Mouse (Mus musculus): Measurements from ENCODE around the gene H2-Ke6. TPM values are rescaled to one million over a fixed set of nuclear protein-coding genes. Genes with fewer than 3 reads are reported as not detected.
"Not testable (repeated sequence)": the region's sequence is repeated elsewhere in the genome, so short reads cannot be mapped to it uniquely, and the experiment has no call there.

Gene H2-Ke6
- polyA plus RNA-seq, 1 experiment from 2014 or later = 57.7 TPM

- no peaks in the 10 kb centered on the region for H3K4me1 ChIP-seq (ENCODE audit: control insufficient read depth in 2 of 2, insufficient read depth in 2 of 2, low read length in 2 of 2)
- H3K27me3 ChIP-seq (ENCODE audit: control insufficient read depth, insufficient read depth, low read length) = peaks cover 4% of the 10 kb centered on the region; the same call in 1 of the 2 replicates
- H3K9ac ChIP-seq (ENCODE audit: low read length) = no peak overlapping the region
- no peaks in the 10 kb centered on the region for H3K36me3 ChIP-seq (ENCODE audit: control insufficient read depth, insufficient read depth, low read length)
- H3K27ac ChIP-seq (replicated peaks in 1 of 2; ENCODE audit: control insufficient read depth in 1 of 2, insufficient read depth in 1 of 2, low read depth in 2 of 2, low read length in 2 of 2) = no peak overlapping the region
- no peak overlapping the region for H3K4me2 ChIP-seq (ENCODE audit: low read length)
- no peak overlapping the region for H3K4me3 ChIP-seq (ENCODE audit: control insufficient read depth in 1 of 2, insufficient read depth in 1 of 2, low read depth in 1 of 2, low read length in 2 of 2)
- peaks cover 4% of the 10 kb centered on the region; the same call in 1 of the 2 replicates for H3K9me3 ChIP-seq (ENCODE audit: control insufficient read depth, low read length)
- WGBS = 37% methylated on average over 2 of the region's 2 CpGs
- ATAC-seq (ENCODE audit: insufficient number of reproducible peaks, insufficient read depth, low FRiP score, low read depth) = no peak
Measured at GRCm38 (mm10) chr17:34006570-34006969, 21.3 kb downstream of the H2-Ke6 start.

- Histone ChIP-seq H3K36me3 (ENCODE audit: control insufficient read depth, insufficient read depth, low read length) (no peaks in the 10 kb centered on the region), H3K4me3 (ENCODE audit: control insufficient read depth in 1 of 2, insufficient read depth in 1 of 2, low read depth in 1 of 2, low read length in 2 of 2) (no peak overlapping the region), H3K9me3 (ENCODE audit: control insufficient read depth, low read length) (peaks cover 4% of the 10 kb centered on the region; the same call in 1 of the 2 replicates), H3K9ac (ENCODE audit: low read length) (no peak overlapping the region), H3K4me2 (ENCODE audit: low read length) (no peak overlapping the region), H3K27ac (replicated peaks in 1 of 2; ENCODE audit: control insufficient read depth in 1 of 2, insufficient read depth in 1 of 2, low read depth in 2 of 2, low read length in 2 of 2) (no peak overlapping the region), H3K27me3 (ENCODE audit: control insufficient read depth, insufficient read depth, low read length) (peaks cover 20% of the 10 kb centered on the region), H3K4me1 (ENCODE audit: control insufficient read depth in 2 of 2, insufficient read depth in 2 of 2, low read length in 2 of 2) (peaks cover 0 to 2% of the 10 kb centered on the region in 2 experiments; a peak in 1 of 4 replicates)
- ATAC-seq (ENCODE audit: insufficient number of reproducible peaks, insufficient read depth, low FRiP score, low read depth) = no peak
- WGBS = 5% methylated on average over 5 of the region's 5 CpGs
Measured at GRCm38 (mm10) chr17:34003426-34003825, 24.4 kb downstream of the H2-Ke6 start.

- not testable (repeated sequence) for ATAC-seq (ENCODE audit: insufficient number of reproducible peaks, insufficient read depth, low FRiP score, low read depth); H3K4me2 ChIP-seq (ENCODE audit: low read length); H3K4me3 ChIP-seq (ENCODE audit: control insufficient read depth in 1 of 2, insufficient read depth in 1 of 2, low read depth in 1 of 2, low read length in 2 of 2); H3K9ac ChIP-seq (ENCODE audit: low read length); H3K27ac ChIP-seq (replicated peaks in 1 of 2; ENCODE audit: control insufficient read depth in 1 of 2, insufficient read depth in 1 of 2, low read depth in 2 of 2, low read length in 2 of 2); H3K4me1 ChIP-seq (ENCODE audit: control insufficient read depth in 2 of 2, insufficient read depth in 2 of 2, low read length in 2 of 2); H3K36me3 ChIP-seq (ENCODE audit: control insufficient read depth, insufficient read depth, low read length); H3K9me3 ChIP-seq (ENCODE audit: control insufficient read depth, low read length)
- peaks cover 20% of the 10 kb centered on the region for H3K27me3 ChIP-seq (ENCODE audit: control insufficient read depth, insufficient read depth, low read length)
- 36% methylated on average over 2 of the region's 2 CpGs for WGBS
Measured at GRCm38 (mm10) chr17:34000796-34001195, 27.1 kb downstream of the H2-Ke6 start.

GRCm38 (mm10) chr17:34000150-34000537, 27.7 kb downstream of the H2-Ke6 start, which contains the start of gene H2-K1:
H2-K1 (minus strand) TSS chr17:34000347.
- Histone ChIP-seq H3K4me2 (ENCODE audit: low read length) (peak within 1 kb of the TSS; percentile 100), H3K36me3 (ENCODE audit: control insufficient read depth, insufficient read depth, low read length) (no peaks in the 10 kb centered on the region), H3K9ac (ENCODE audit: low read length) (peak within 1 kb of the TSS; percentile 70), H3K4me3 (ENCODE audit: control insufficient read depth in 1 of 2, insufficient read depth in 1 of 2, low read depth in 1 of 2, low read length in 2 of 2) (peak within 1 kb of the TSS; percentile 63 to 67), H3K9me3 (ENCODE audit: control insufficient read depth, low read length) (no peaks in the 10 kb centered on the region), H3K27ac (replicated peaks in 1 of 2; ENCODE audit: control insufficient read depth in 1 of 2, insufficient read depth in 1 of 2, low read depth in 2 of 2, low read length in 2 of 2) (no peak within 1 kb of the TSS), H3K27me3 (ENCODE audit: control insufficient read depth, insufficient read depth, low read length) (peaks cover 20% of the 10 kb centered on the region), H3K4me1 (ENCODE audit: control insufficient read depth in 2 of 2, insufficient read depth in 2 of 2, low read length in 2 of 2) (peaks cover 0 to 2% of the 10 kb centered on the region in 2 experiments; a peak in 1 of 4 replicates)
- under 1% methylated on average over 30 of the region's 30 CpGs for WGBS
- peak; percentile 69; the same call in 1 of the 2 replicates for ATAC-seq (ENCODE audit: insufficient number of reproducible peaks, insufficient read depth, low FRiP score, low read depth)

GRCm38 (mm10) chr17:33999341-34000149, 28.3 kb downstream of the H2-Ke6 start:
- no peaks in the 10 kb centered on the region for H3K9me3 ChIP-seq (ENCODE audit: control insufficient read depth, low read length)
- peaks cover 0 to 2% of the 10 kb centered on the region in 2 experiments; a peak in 1 of 4 replicates for H3K4me1 ChIP-seq (ENCODE audit: control insufficient read depth in 2 of 2, insufficient read depth in 2 of 2, low read length in 2 of 2)
- H3K4me3 ChIP-seq (ENCODE audit: control insufficient read depth in 1 of 2, insufficient read depth in 1 of 2, low read depth in 1 of 2, low read length in 2 of 2) = peak overlapping the region; percentile 63 to 67
- WGBS = 2% methylated on average over 82 of the region's 87 CpGs
- peak overlapping the region; percentile 100 for H3K4me2 ChIP-seq (ENCODE audit: low read length)
- peak overlapping the region; percentile 70 for H3K9ac ChIP-seq (ENCODE audit: low read length)
- H3K36me3 ChIP-seq (ENCODE audit: control insufficient read depth, insufficient read depth, low read length) = no peaks in the 10 kb centered on the region
- peak; percentile 65; the same call in 1 of the 2 replicates for ATAC-seq (ENCODE audit: insufficient number of reproducible peaks, insufficient read depth, low FRiP score, low read depth)
- no peak overlapping the region for H3K27ac ChIP-seq (replicated peaks in 1 of 2; ENCODE audit: control insufficient read depth in 1 of 2, insufficient read depth in 1 of 2, low read depth in 2 of 2, low read length in 2 of 2)
- H3K27me3 ChIP-seq (ENCODE audit: control insufficient read depth, insufficient read depth, low read length) = peaks cover 20% of the 10 kb centered on the region

GRCm38 (mm10) chr17:33998697-33999096, 29.2 kb downstream of the H2-Ke6 start:
- H3K4me2 ChIP-seq (ENCODE audit: low read length); H3K4me3 ChIP-seq (ENCODE audit: control insufficient read depth in 1 of 2, insufficient read depth in 1 of 2, low read depth in 1 of 2, low read length in 2 of 2); H3K27ac ChIP-seq (replicated peaks in 1 of 2; ENCODE audit: control insufficient read depth in 1 of 2, insufficient read depth in 1 of 2, low read depth in 2 of 2, low read length in 2 of 2); H3K9ac ChIP-seq (ENCODE audit: low read length); H3K9me3 ChIP-seq (ENCODE audit: control insufficient read depth, low read length); ATAC-seq (ENCODE audit: insufficient number of reproducible peaks, insufficient read depth, low FRiP score, low read depth); H3K4me1 ChIP-seq (ENCODE audit: control insufficient read depth in 2 of 2, insufficient read depth in 2 of 2, low read length in 2 of 2); H3K36me3 ChIP-seq (ENCODE audit: control insufficient read depth, insufficient read depth, low read length): not testable (repeated sequence)
- H3K27me3 ChIP-seq (ENCODE audit: control insufficient read depth, insufficient read depth, low read length) = peaks cover 20% of the 10 kb centered on the region
- WGBS = 40% methylated on average over 5 of the region's 5 CpGs

- H3K4me1 ChIP-seq (ENCODE audit: control insufficient read depth in 2 of 2, insufficient read depth in 2 of 2, low read length in 2 of 2); H3K9ac ChIP-seq (ENCODE audit: low read length); ATAC-seq (ENCODE audit: insufficient number of reproducible peaks, insufficient read depth, low FRiP score, low read depth); H3K4me3 ChIP-seq (ENCODE audit: control insufficient read depth in 1 of 2, insufficient read depth in 1 of 2, low read depth in 1 of 2, low read length in 2 of 2); H3K27ac ChIP-seq (replicated peaks in 1 of 2; ENCODE audit: control insufficient read depth in 1 of 2, insufficient read depth in 1 of 2, low read depth in 2 of 2, low read length in 2 of 2); H3K4me2 ChIP-seq (ENCODE audit: low read length); H3K36me3 ChIP-seq (ENCODE audit: control insufficient read depth, insufficient read depth, low read length); H3K9me3 ChIP-seq (ENCODE audit: control insufficient read depth, low read length): not testable (repeated sequence)
- H3K27me3 ChIP-seq (ENCODE audit: control insufficient read depth, insufficient read depth, low read length) = peaks cover 20% of the 10 kb centered on the region
- 79% methylated on average over 2 of the region's 2 CpGs for WGBS
Measured at GRCm38 (mm10) chr17:33997025-33997424, 30.8 kb downstream of the H2-Ke6 start.
